Mouse (Mus musculus) kidney, postnatal 4 days (tissue): ENCODE measurements around the gene 1190005I06Rik.

Experiments used
- DNase-seq, 2 experiments: peaks; one replicate each; pipeline ENCODE4 v3.0.0; 2021; ENCODE audit warnings: mixed read lengths in 2 of 2

Gene 1190005I06Rik

GRCm38 (mm10) chr8:120572534-120572933, 74.9 kb downstream of the 1190005I06Rik start:
- DNase-seq = peak in 1 of 2 experiments; percentile 37

GRCm38 (mm10) chr8:120571561-120571960, 75.9 kb downstream of the 1190005I06Rik start:
- DNase-seq = no peak

GRCm38 (mm10) chr8:120569939-120570715, 77.3 kb downstream of the 1190005I06Rik start:
- peak; percentile 89 to 90 for DNase-seq

GRCm38 (mm10) chr8:120569123-120569522, 78.3 kb downstream of the 1190005I06Rik start:
- no peak for DNase-seq

- no peak for DNase-seq
These were observed 79.2 kb downstream of the 1190005I06Rik start for GRCm38 (mm10) chr8:120568164-120568798.

- no peak for DNase-seq
These were observed 79.7 kb downstream of the 1190005I06Rik start for GRCm38 (mm10) chr8:120567731-120568130.

- no peak for DNase-seq
These were observed 80.8 kb downstream of the 1190005I06Rik start for GRCm38 (mm10) chr8:120566681-120567080.

GRCm38 (mm10) chr8:120565151-120565711, 82.2 kb downstream of the 1190005I06Rik start:
- DNase-seq = no peak

GRCm38 (mm10) chr8:120563851-120564837, 83.3 kb downstream of the 1190005I06Rik start:
- DNase-seq = peak; percentile 88 to 92

GRCm38 (mm10) chr8:120563348-120563724, 84.1 kb downstream of the 1190005I06Rik start:
- peak in 1 of 2 experiments; percentile 61 for DNase-seq

GRCm38 (mm10) chr8:120562680-120563347, 84.6 kb downstream of the 1190005I06Rik start:
- DNase-seq = no peak

GRCm38 (mm10) chr8:120561539-120562435, 85.6 kb downstream of the 1190005I06Rik start:
- peak; percentile 64 for DNase-seq

GRCm38 (mm10) chr8:120560535-120560934, 86.9 kb downstream of the 1190005I06Rik start:
- DNase-seq = no peak

GRCm38 (mm10) chr8:120559654-120560053, 87.8 kb downstream of the 1190005I06Rik start:
- no peak for DNase-seq
